Mouse (Mus musculus) CH12.LX (cell line): ENCODE measurements around the gene Rpia.

ENCODE experiments used
- BHLHE40 ChIP-seq: IDR thresholded peaks from 2 replicates; pipeline ENCODE4 v1.6.1; 2011; ENCODE audit warnings: mild to moderate bottlenecking, low read depth, low read length, improper control_type of control experiment
- CTCF ChIP-seq, 2 experiments: IDR thresholded peaks in 1 of 2; conservative IDR thresholded peaks in 1 of 2; 2 replicates each; pipeline ENCODE4 v1.5.1; 2011 to 2012; ENCODE audit warnings: low read depth in 2 of 2, low read length in 2 of 2, improper control_type of control experiment in 1 of 2, inconsistent platforms in 1 of 2, mild to moderate bottlenecking in 1 of 2, moderate library complexity in 1 of 2
- EP300 ChIP-seq: IDR thresholded peaks from 2 replicates; pipeline ENCODE4 v1.6.1; 2011; ENCODE audit warnings: low read length, improper control_type of control experiment
- MAX ChIP-seq: IDR thresholded peaks from 2 replicates; pipeline ENCODE4 v1.6.1; 2011; ENCODE audit warnings: low read length, improper control_type of control experiment
- MXI1 ChIP-seq: IDR thresholded peaks from 2 replicates; pipeline ENCODE4 v1.6.1; 2011; ENCODE audit warnings: mild to moderate bottlenecking, low read depth, low read length, improper control_type of control experiment
- NRF1 ChIP-seq: IDR thresholded peaks from 2 replicates; pipeline ENCODE4 v1.6.1; 2014; ENCODE audit warnings: low read depth, mild to moderate bottlenecking, inconsistent platforms, low read length, improper control_type of control experiment, moderate library complexity
- POLR2A ChIP-seq: IDR thresholded peaks from 2 replicates; pipeline ENCODE4 v1.6.1; 2011; ENCODE audit warnings: low read depth, mild to moderate bottlenecking, improper control_type of control experiment, low read length
- RCOR1 ChIP-seq: conservative IDR thresholded peaks from 2 replicates; pipeline ENCODE4 v1.6.1; 2012; ENCODE audit warnings: low read depth, mild to moderate bottlenecking, inconsistent platforms, low read length, improper control_type of control experiment
- ZMIZ1 ChIP-seq: IDR thresholded peaks from 2 replicates; pipeline ENCODE4 v1.6.1; 2012; ENCODE audit warnings: low read depth, mild to moderate bottlenecking, inconsistent platforms, low read length, improper control_type of control experiment

- TF ChIP-seq NRF1, result no peak
- TF ChIP-seq BHLHE40, result no peak
- no peak for TF ChIP-seq CTCF (conservative IDR thresholded peaks at IDR 0.05 in 1 of 2, IDR thresholded peaks at IDR 0.05 in 1 of 2; ENCODE audit: low read depth in 2 of 2, low read length in 2 of 2)
- TF ChIP-seq ZMIZ1, result no peak
- no peak for TF ChIP-seq POLR2A
- TF ChIP-seq EP300, result no peak
- TF ChIP-seq MAX, result no peak
- no peak for TF ChIP-seq MXI1
- no peak for TF ChIP-seq RCOR1
Observed at GRCm38 (mm10) chr6:70763881-70764280, 28.2 kb downstream of the Rpia start.
